Mouse (Mus musculus) retina, embryonic 14.5 days (tissue): Measurements from ENCODE around the gene Gm10100.
"Not testable (repeated sequence)": the region's sequence is repeated elsewhere in the genome, so short reads cannot be mapped to it uniquely, and the experiment has no call there.

Experiments used
- DNase-seq: peaks from one replicate; pipeline ENCODE4 v3.0.0-alpha.2; 2015; ENCODE audit warnings: low spot score

The Gm10100 gene

GRCm38 (mm10) chr10:77752312-77752711 is 26.0 kb downstream of the Gm10100 start:
- DNase-seq: not testable (repeated sequence)

GRCm38 (mm10) chr10:77753448-77753847 is 27.2 kb downstream of the Gm10100 start:
- DNase-seq: no peak

DNA sequence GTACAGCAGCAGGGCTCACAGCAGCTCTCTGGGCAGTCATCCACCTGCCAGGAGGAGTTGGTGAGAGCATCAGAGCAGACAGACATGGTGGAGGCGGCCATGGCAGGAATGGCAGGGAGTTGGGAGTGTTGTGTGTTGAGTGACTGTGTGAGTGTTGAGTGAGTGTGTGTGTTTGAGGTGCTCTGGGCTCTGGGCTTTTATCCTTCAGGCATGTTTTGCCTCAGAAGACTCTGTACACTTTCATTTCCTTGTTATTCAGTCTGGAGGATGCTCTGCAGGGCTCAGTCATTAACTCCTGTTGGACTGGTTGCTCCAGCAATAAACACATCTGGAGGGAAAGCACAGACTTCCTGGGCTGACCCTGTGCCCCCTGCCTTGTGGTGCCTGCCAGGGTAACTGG is 33.3 kb downstream of the Gm10100 start, which contains the start of gene Gm3233:
Gene Gm3233, minus strand, starts transcription at position 101 of the 400 bp plus-strand sequence.
- DNase-seq: not testable (repeated sequence)

- no peak for DNase-seq
These were observed 43.4 kb downstream of the Gm10100 start for GRCm38 (mm10) chr10:77769727-77770126.

DNA sequence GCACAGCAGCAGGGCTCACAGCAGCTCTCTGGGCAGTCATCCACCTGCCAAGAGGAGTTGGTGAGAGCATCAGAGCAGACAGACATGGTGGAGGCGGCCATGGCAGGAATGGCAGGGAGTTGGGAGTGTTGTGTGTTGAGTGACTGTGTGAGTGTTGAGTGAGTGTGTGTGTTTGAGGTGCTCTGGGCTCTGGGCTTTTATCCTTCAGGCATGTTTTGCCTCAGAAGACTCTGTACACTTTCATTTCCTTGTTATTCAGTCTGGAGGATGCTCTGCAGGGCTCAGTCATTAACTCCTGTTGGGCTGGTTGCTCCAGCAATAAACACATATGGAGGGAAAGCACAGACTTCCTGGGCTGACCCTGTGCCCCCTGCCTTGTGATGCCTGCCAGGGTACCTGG is 44.9 kb downstream of the Gm10100 start, which contains the start of gene Gm3238:
Gene Gm3238, minus strand, starts transcription at position 101 of the 400 bp plus-strand sequence.
- not testable (repeated sequence) for DNase-seq

- DNase-seq: not testable (repeated sequence)
These were observed 45.9 kb downstream of the Gm10100 start for GRCm38 (mm10) chr10:77772142-77772541.
